Mouse (Mus musculus) liver, postnatal 0 days (tissue): ENCODE data around the gene Ptk7.

ENCODE experiments used
- CTCF ChIP-seq: sonication (generic); IDR thresholded peaks from 2 replicates; pipeline ENCODE4 v1.5.1; 2016; ENCODE audit warnings: antibody characterized with exemption, low read depth
- EP300 ChIP-seq: IDR thresholded peaks from 2 replicates; pipeline ENCODE4 v1.6.1; 2016; ENCODE audit warnings: antibody characterized with exemption, low read depth, mild to moderate bottlenecking

DNA sequence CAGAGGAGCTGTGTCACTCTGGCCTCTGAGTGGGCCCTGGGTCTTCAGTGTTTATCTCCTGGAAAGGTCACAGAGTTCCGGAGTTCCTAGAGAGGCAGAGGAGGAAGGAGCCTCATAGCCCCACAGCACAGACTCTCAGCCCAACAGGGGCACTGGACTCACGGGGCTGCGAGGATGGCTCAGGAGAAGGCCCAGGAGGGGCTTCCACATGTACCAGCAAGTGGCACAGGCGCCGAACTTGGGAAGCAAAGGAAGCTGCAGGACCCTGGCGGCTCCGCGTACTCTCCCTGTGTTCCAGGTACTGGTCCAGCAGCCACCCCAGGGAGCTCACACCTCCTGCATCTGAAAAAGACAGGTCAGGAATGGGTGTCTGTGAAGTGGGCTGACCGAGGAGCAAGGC lies 108.1 kb downstream of the Ptk7 start:
- no peak for TF ChIP-seq CTCF
- no peak for TF ChIP-seq EP300
